Mouse (Mus musculus) right cerebral cortex, postnatal 4 days (tissue): ENCODE measurements at regions not wholly inside any gene's neighbourhood (a gene's known extent, or its start where the extent isn't known, plus 50 kb on each side); places are given as distances from the start of the nearest gene placed in this dataset.
"Not testable (repeated sequence)": the region's sequence is repeated elsewhere in the genome, so short reads cannot be mapped to it uniquely, and the experiment has no call there.

Experiments
- DNase-seq: peaks from one replicate; pipeline ENCODE4 v3.0.0-alpha.2; 2022

- DNase-seq = not testable (repeated sequence)
Measured at GRCm38 (mm10) chr3:61913186-61913585, 425.0 kb upstream of the Arhgef26 start.

GRCm38 (mm10) chr3:61916106-61916505 is 422.0 kb upstream of the Arhgef26 start:
- DNase-seq = peak; percentile 3
